Mouse (Mus musculus): ENCODE measurements at regions not wholly inside any gene's neighbourhood (a gene's known extent, or its start where the extent isn't known, plus 50 kb on each side); places are given as distances from the start of the nearest gene placed in this dataset.

- Histone ChIP-seq H3K27me3 (no peaks in the 10 kb centered on the region), H3K9me3 (replicated peaks) (no peaks in the 10 kb centered on the region), H3K9ac (no peak overlapping the region), H3K4me2 (no peak overlapping the region), H3K36me3 (no peaks in the 10 kb centered on the region), H3K27ac (no peak overlapping the region), H3K4me3 (replicated peaks) (no peak overlapping the region), H3K4me1 (replicated peaks) (no peaks in the 10 kb centered on the region)
- ATAC-seq (ENCODE audit: low read depth) (no peak), DNase-seq (no peak)
- 58% methylated on average over 5 of the region's 5 CpGs for WGBS (ENCODE audit: insufficient replicate concordance)
These were observed 54.6 kb downstream of the Mex3b start for GRCm38 (mm10) chr7:82921722-82922121.

GRCm38 (mm10) chr7:82923220-82924071 is 56.3 kb downstream of the Mex3b start:
- no peak for ATAC-seq (ENCODE audit: low read depth)
- WGBS (ENCODE audit: insufficient replicate concordance), result 77% methylated on average over 11 of the region's 11 CpGs

GRCm38 (mm10) chr7:82924092-82924491 is 57.0 kb downstream of the Mex3b start:
- ATAC-seq (ENCODE audit: low read depth), result no peak
- Histone ChIP-seq H3K27ac (no peak overlapping the region), H3K4me1 (replicated peaks) (no peaks in the 10 kb centered on the region), H3K9me3 (replicated peaks) (no peaks in the 10 kb centered on the region), H3K4me2 (no peak overlapping the region), H3K36me3 (no peaks in the 10 kb centered on the region), H3K27me3 (no peaks in the 10 kb centered on the region), H3K9ac (no peak overlapping the region), H3K4me3 (replicated peaks) (no peak overlapping the region)
- WGBS (ENCODE audit: insufficient replicate concordance), result 71% methylated on average over 3 of the region's 3 CpGs
- no peak for DNase-seq

More at GRCm38 (mm10) chr7:82923220-82924071, 56.3 kb downstream of the Mex3b start:
- DNase-seq, result no peak
- Histone ChIP-seq H3K27ac (no peak overlapping the region), H3K4me2 (no peak overlapping the region), H3K9ac (no peak overlapping the region), H3K4me3 (replicated peaks) (no peak overlapping the region), H3K4me1 (replicated peaks) (no peaks in the 10 kb centered on the region), H3K9me3 (replicated peaks) (no peaks in the 10 kb centered on the region), H3K36me3 (no peaks in the 10 kb centered on the region), H3K27me3 (no peaks in the 10 kb centered on the region)

- DNase-seq, result no peak
- WGBS (ENCODE audit: insufficient replicate concordance), result 54% methylated on average over 3 of the region's 3 CpGs
- Histone ChIP-seq H3K4me3 (replicated peaks) (no peak overlapping the region), H3K4me2 (no peak overlapping the region), H3K27ac (no peak overlapping the region), H3K9ac (no peak overlapping the region), H3K27me3 (no peaks in the 10 kb centered on the region), H3K4me1 (replicated peaks) (no peaks in the 10 kb centered on the region), H3K9me3 (replicated peaks) (no peaks in the 10 kb centered on the region), H3K36me3 (no peaks in the 10 kb centered on the region)
- no peak for ATAC-seq (ENCODE audit: low read depth)
These were observed 71.2 kb downstream of the Mex3b start for GRCm38 (mm10) chr7:82938311-82938710.

GRCm38 (mm10) chr7:82939536-82939935 is 72.4 kb downstream of the Mex3b start:
- Histone ChIP-seq H3K27me3 (no peaks in the 10 kb centered on the region), H3K4me2 (no peak overlapping the region), H3K9ac (no peak overlapping the region), H3K4me3 (replicated peaks) (no peak overlapping the region), H3K36me3 (no peaks in the 10 kb centered on the region), H3K9me3 (replicated peaks) (no peaks in the 10 kb centered on the region), H3K4me1 (replicated peaks) (no peaks in the 10 kb centered on the region), H3K27ac (no peak overlapping the region)
- WGBS (ENCODE audit: insufficient replicate concordance), result 70% methylated on average over 11 of the region's 11 CpGs
- DNase-seq, result no peak
- ATAC-seq (ENCODE audit: low read depth), result no peak

- no peaks in the 10 kb centered on the region for H3K36me3 ChIP-seq
- H3K27ac ChIP-seq, result no peak overlapping the region
- H3K4me2 ChIP-seq, result no peak overlapping the region
- DNase-seq, result no peak
- ATAC-seq (ENCODE audit: low read depth), result no peak
- no peak overlapping the region for H3K9ac ChIP-seq
- H3K27me3 ChIP-seq, result no peaks in the 10 kb centered on the region
- no peaks in the 10 kb centered on the region for H3K4me1 ChIP-seq (replicated peaks)
- H3K4me3 ChIP-seq (replicated peaks), result no peak overlapping the region
- 75% methylated on average over 9 of the region's 9 CpGs for WGBS (ENCODE audit: insufficient replicate concordance)
- no peaks in the 10 kb centered on the region for H3K9me3 ChIP-seq (replicated peaks)
These were observed 76.2 kb downstream of the Mex3b start for GRCm38 (mm10) chr7:82943376-82943775.

- DNase-seq (no peak), ATAC-seq (ENCODE audit: low read depth) (no peak)
- no peak overlapping the region for H3K9ac ChIP-seq
- 77% methylated on average over 1 of the region's 1 CpGs for WGBS (ENCODE audit: insufficient replicate concordance)
- no peak overlapping the region for H3K4me2 ChIP-seq
- H3K36me3 ChIP-seq, result no peaks in the 10 kb centered on the region
- H3K27me3 ChIP-seq, result no peaks in the 10 kb centered on the region
- no peak overlapping the region for H3K27ac ChIP-seq
- H3K4me1 ChIP-seq (replicated peaks), result no peaks in the 10 kb centered on the region
- no peak overlapping the region for H3K4me3 ChIP-seq (replicated peaks)
- no peaks in the 10 kb centered on the region for H3K9me3 ChIP-seq (replicated peaks)
These were observed 76.7 kb downstream of the Mex3b start for GRCm38 (mm10) chr7:82943797-82944196.

GRCm38 (mm10) chr7:82949372-82949771 is 82.2 kb downstream of the Mex3b start:
- DNase-seq (no peak), ATAC-seq (ENCODE audit: low read depth) (no peak)
- no peaks in the 10 kb centered on the region for H3K36me3 ChIP-seq
- H3K4me3 ChIP-seq (replicated peaks), result no peak overlapping the region
- H3K27ac ChIP-seq, result no peak overlapping the region
- H3K4me1 ChIP-seq (replicated peaks), result no peaks in the 10 kb centered on the region
- H3K4me2 ChIP-seq, result no peak overlapping the region
- H3K9ac ChIP-seq, result no peak overlapping the region
- H3K27me3 ChIP-seq, result no peaks in the 10 kb centered on the region
- 62% methylated on average over 6 of the region's 6 CpGs for WGBS (ENCODE audit: insufficient replicate concordance)
- H3K9me3 ChIP-seq (replicated peaks), result no peaks in the 10 kb centered on the region

- H3K4me3 ChIP-seq (replicated peaks), result no peak overlapping the region
- no peaks in the 10 kb centered on the region for H3K4me1 ChIP-seq (replicated peaks)
- no peak for DNase-seq
- no peak overlapping the region for H3K27ac ChIP-seq
- no peak for ATAC-seq (ENCODE audit: low read depth)
- H3K36me3 ChIP-seq, result no peaks in the 10 kb centered on the region
- H3K9me3 ChIP-seq (replicated peaks), result no peaks in the 10 kb centered on the region
- 62% methylated on average over 20 of the region's 20 CpGs for WGBS (ENCODE audit: insufficient replicate concordance)
- H3K4me2 ChIP-seq, result no peak overlapping the region
- no peaks in the 10 kb centered on the region for H3K27me3 ChIP-seq
- H3K9ac ChIP-seq, result no peak overlapping the region
These were observed 90.3 kb downstream of the Mex3b start for GRCm38 (mm10) chr7:82957208-82957977.

GRCm38 (mm10) chr7:82970599-82970998 is 103.5 kb downstream of the Mex3b start:
- WGBS (ENCODE audit: insufficient replicate concordance), result 64% methylated on average over 1 of the region's 1 CpGs
- no peaks in the 10 kb centered on the region for H3K36me3 ChIP-seq

GRCm38 (mm10) chr7:82971244-82971643 is 104.1 kb downstream of the Mex3b start:
- Histone ChIP-seq H3K27ac (no peak overlapping the region), H3K36me3 (no peaks in the 10 kb centered on the region), H3K27me3 (no peaks in the 10 kb centered on the region), H3K4me1 (replicated peaks) (no peaks in the 10 kb centered on the region), H3K4me2 (no peak overlapping the region), H3K4me3 (replicated peaks) (no peak overlapping the region), H3K9ac (no peak overlapping the region), H3K9me3 (replicated peaks) (no peaks in the 10 kb centered on the region)
- ATAC-seq (ENCODE audit: low read depth) (no peak), DNase-seq (no peak)
- WGBS (ENCODE audit: insufficient replicate concordance), result 53% methylated on average over 5 of the region's 5 CpGs

More at GRCm38 (mm10) chr7:82970599-82970998, 103.5 kb downstream of the Mex3b start:
- ATAC-seq (ENCODE audit: low read depth), result no peak
- Histone ChIP-seq H3K27ac (no peak overlapping the region), H3K4me1 (replicated peaks) (no peaks in the 10 kb centered on the region), H3K9ac (no peak overlapping the region), H3K9me3 (replicated peaks) (no peaks in the 10 kb centered on the region), H3K27me3 (no peaks in the 10 kb centered on the region), H3K4me2 (no peak overlapping the region), H3K4me3 (replicated peaks) (no peak overlapping the region)
- DNase-seq, result no peak
